Comparison of ENCODE assay signal across 8 mouse cellular contexts in the genomic region with DNA sequence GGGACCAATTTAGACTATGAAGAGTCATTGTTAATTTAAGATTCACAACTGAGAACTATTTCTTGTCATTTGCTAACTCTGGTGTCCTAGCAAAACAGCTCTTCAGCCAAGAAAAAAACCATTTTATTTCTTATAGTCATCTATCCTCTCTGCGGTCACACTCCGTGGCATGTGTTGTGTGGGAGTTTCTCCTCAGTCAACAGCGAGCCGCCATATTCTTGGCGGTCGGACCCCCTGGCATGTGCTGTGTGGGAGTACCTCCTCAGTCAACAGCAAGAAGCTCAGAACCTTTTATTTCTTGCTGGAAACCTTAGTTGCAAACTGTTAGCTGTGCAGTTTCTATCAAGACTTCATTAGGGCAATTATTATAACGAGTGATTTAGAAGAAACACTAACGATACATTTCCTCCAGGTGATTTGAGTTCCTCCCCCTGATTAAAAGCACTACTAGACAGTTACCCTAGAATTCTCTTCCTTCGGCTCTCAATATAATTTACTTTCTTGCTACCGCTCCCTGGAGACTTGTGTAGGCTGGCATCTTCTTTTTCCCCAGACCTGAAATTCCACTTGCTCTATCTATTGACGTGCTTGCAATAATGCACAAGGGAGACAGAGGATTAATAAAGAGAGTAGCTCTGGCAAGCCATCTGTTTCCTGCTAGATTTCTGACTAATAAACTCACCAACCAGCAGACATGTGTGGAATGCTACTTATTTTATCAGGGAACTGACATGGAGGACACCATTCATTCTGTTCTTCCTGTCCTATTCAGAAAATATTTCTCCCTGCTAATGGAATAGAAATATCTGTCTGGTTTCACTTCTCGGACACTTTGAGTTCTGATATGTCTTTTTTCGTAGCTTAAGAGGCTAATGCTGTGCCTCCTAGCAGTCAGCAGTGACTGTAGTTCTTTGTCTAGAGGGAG.
DNase-seq lines count a peak whose midpoint lies in the region; ATAC-seq and TF ChIP-seq lines count a peak whose summit lies in the region.

No protein-coding gene starts in this region.

- no peaks in the 10 kb centered on the region for H3K9me3 ChIP-seq in lung, embryonic 14.5 days (ENCODE audit: low read depth, low read length)

- peak overlapping the region; percentile 58; the same call in 1 of the 2 replicates for H3K27ac ChIP-seq in lung, embryonic 14.5 days (ENCODE audit: low read depth)

- 69% methylated on average over 13 of the region's 13 CpGs for WGBS in lung, embryonic 14.5 days

- no peak overlapping the region for H3K9ac ChIP-seq in lung, embryonic 14.5 days

- no peaks in the 10 kb centered on the region for H3K36me3 ChIP-seq in lung, embryonic 14.5 days (ENCODE audit: insufficient read depth)

- H3K4me2 ChIP-seq in lung, embryonic 14.5 days, result no peak overlapping the region

- no peak overlapping the region for H3K4me3 ChIP-seq in lung, embryonic 14.5 days (ENCODE audit: low read depth, low read length)

- H3K27me3 ChIP-seq in lung, embryonic 14.5 days (ENCODE audit: insufficient read depth, low read length), result no peaks in the 10 kb centered on the region

- H3K4me1 ChIP-seq in lung, embryonic 14.5 days (ENCODE audit: insufficient read depth), result no peaks in the 10 kb centered on the region; the same call in 1 of the 2 replicates

- ATAC-seq in lung, embryonic 14.5 days (ENCODE audit: insufficient read depth), result no peak
- no peak for ATAC-seq in erythroblast, adult 5-6 weeks (replicated peaks; ENCODE audit: low FRiP score, poor library complexity, severe bottlenecking)

- TF ChIP-seq CTCF in lung, embryonic 14.5 days (IDR thresholded peaks at IDR 0.05; ENCODE audit: low read depth), result no peak

- peak; percentile 36 for DNase-seq in lung, embryonic 14.5 days
- DNase-seq in lung, adult 18-20 months, result no peak
- DNase-seq in frontal cortex, postnatal 36 days (ENCODE audit: low spot score in 2 of 2), result peak; percentile 77 to 94
- DNase-seq in layer of hippocampus, postnatal 14 days (ENCODE audit: low spot score in 2 of 2), result peak; percentile 61 to 86
- peak; percentile 91 to 93 for DNase-seq in right cerebral cortex, adult 2 months (ENCODE audit: low spot score in 2 of 2)
- DNase-seq in gastrocnemius, adult 18-20 months (ENCODE audit: low spot score), result no peak
- DNase-seq in spleen, postnatal 10 days (ENCODE audit: low spot score in 2 of 2), result no peak

Comparison
In these comparisons a context has a peak if more than half of its experiments do, and no peak if none do; other contexts are left out.
1. DNase-seq: peak in lung, embryonic 14.5 days (single experiment), frontal cortex, postnatal 36 days (2 of 2), layer of hippocampus, postnatal 14 days (2 of 2) and right cerebral cortex, adult 2 months (2 of 2); none in lung, adult 18-20 months (0 of 2), gastrocnemius, adult 18-20 months (single experiment) and spleen, postnatal 10 days (0 of 2).